Mouse (Mus musculus): ENCODE measurements around the gene 5730596B20Rik. TPM values are rescaled to one million over a fixed set of nuclear protein-coding genes. Genes with fewer than 3 reads are reported as not detected.
A peak's percentile ranks its signal among the peaks of the same experiment; 100 is the strongest.

The 5730596B20Rik gene
- polyA plus RNA-seq, 1 experiment: not detected

GRCm38 (mm10) chr6:52205638-52206621 is 28.6 kb downstream of the 5730596B20Rik start:
- TF ChIP-seq CTCF (IDR thresholded peaks at IDR 0.05; ENCODE audit: low read depth, low read length) (no peak), POLR2A (IDR thresholded peaks at IDR 0.05; ENCODE audit: insufficient read depth, low read length) (no peak), EP300 (IDR thresholded peaks at IDR 0.05; ENCODE audit: insufficient read depth, low read depth, low read length) (no peak)
- H3K36me3 ChIP-seq (ENCODE audit: control insufficient read depth, insufficient read depth, low read length, poor library complexity, severe bottlenecking): no peaks in the 10 kb centered on the region
- H3K4me1 ChIP-seq (ENCODE audit: control insufficient read depth, insufficient read depth, low read length): no peaks in the 10 kb centered on the region
- 0 out of 2 replicates have a peak overlapping the region, but pooled peaks have one; percentile 4 for H3K9ac ChIP-seq (ENCODE audit: low read depth, poor library complexity, severe bottlenecking)
- H3K9me3 ChIP-seq (replicated peaks; ENCODE audit: control insufficient read depth, insufficient read depth, low read length, poor library complexity, severe bottlenecking): no peaks in the 10 kb centered on the region
- peaks cover 38% of the 10 kb centered on the region for H3K27me3 ChIP-seq (ENCODE audit: control insufficient read depth, insufficient read depth, low read length, poor library complexity, severe bottlenecking)
- H3K27ac ChIP-seq (ENCODE audit: insufficient read depth, low read length): no peak overlapping the region
- H3K4me3 ChIP-seq (ENCODE audit: low read depth, low read length): peak overlapping the region; percentile 7; the same call in 1 of the 2 replicates

- Histone ChIP-seq H3K4me1 (ENCODE audit: control insufficient read depth, insufficient read depth, low read length) (no peaks in the 10 kb centered on the region), H3K36me3 (ENCODE audit: control insufficient read depth, insufficient read depth, low read length, poor library complexity, severe bottlenecking) (no peaks in the 10 kb centered on the region)
Observed at GRCm38 (mm10) chr6:52206882-52207683, 29.8 kb downstream of the 5730596B20Rik start.

GRCm38 (mm10) chr6:52207684-52207976 is 30.3 kb downstream of the 5730596B20Rik start:
- H3K27me3 ChIP-seq (ENCODE audit: control insufficient read depth, insufficient read depth, low read length, poor library complexity, severe bottlenecking): peaks cover 32% of the 10 kb centered on the region
- no peak overlapping the region for H3K9ac ChIP-seq (ENCODE audit: low read depth, poor library complexity, severe bottlenecking)
- no peak overlapping the region for H3K4me3 ChIP-seq (ENCODE audit: low read depth, low read length)

More at GRCm38 (mm10) chr6:52206882-52207683, 29.8 kb downstream of the 5730596B20Rik start:
- peaks cover 30% of the 10 kb centered on the region for H3K27me3 ChIP-seq (ENCODE audit: control insufficient read depth, insufficient read depth, low read length, poor library complexity, severe bottlenecking)
- H3K9ac ChIP-seq (ENCODE audit: low read depth, poor library complexity, severe bottlenecking): no peak overlapping the region
- no peaks in the 10 kb centered on the region for H3K9me3 ChIP-seq (replicated peaks; ENCODE audit: control insufficient read depth, insufficient read depth, low read length, poor library complexity, severe bottlenecking)
- H3K4me3 ChIP-seq (ENCODE audit: low read depth, low read length): no peak overlapping the region
- no peak overlapping the region for H3K27ac ChIP-seq (ENCODE audit: insufficient read depth, low read length)
- TF ChIP-seq POLR2A (IDR thresholded peaks at IDR 0.05; ENCODE audit: insufficient read depth, low read length) (no peak), CTCF (IDR thresholded peaks at IDR 0.05; ENCODE audit: low read depth, low read length) (no peak), EP300 (IDR thresholded peaks at IDR 0.05; ENCODE audit: insufficient read depth, low read depth, low read length) (no peak)

GRCm38 (mm10) chr6:52208072-52208867 is 31.0 kb downstream of the 5730596B20Rik start, which contains the start of gene Hoxa6:
Hoxa6 (minus strand) TSS chr6:52208722.
- Histone ChIP-seq H3K27me3 (ENCODE audit: control insufficient read depth, insufficient read depth, low read length, poor library complexity, severe bottlenecking) (peaks cover 34% of the 10 kb centered on the region), H3K27ac (ENCODE audit: insufficient read depth, low read length) (no peak within 1 kb of the TSS), H3K36me3 (ENCODE audit: control insufficient read depth, insufficient read depth, low read length, poor library complexity, severe bottlenecking) (no peaks in the 10 kb centered on the region), H3K4me3 (ENCODE audit: low read depth, low read length) (peak within 1 kb of the TSS; percentile 31), H3K4me1 (ENCODE audit: control insufficient read depth, insufficient read depth, low read length) (no peaks in the 10 kb centered on the region), H3K9me3 (replicated peaks; ENCODE audit: control insufficient read depth, insufficient read depth, low read length, poor library complexity, severe bottlenecking) (no peaks in the 10 kb centered on the region), H3K9ac (ENCODE audit: low read depth, poor library complexity, severe bottlenecking) (peak within 1 kb of the TSS; percentile 9)
- TF ChIP-seq CTCF (IDR thresholded peaks at IDR 0.05; ENCODE audit: low read depth, low read length) (no peak), EP300 (IDR thresholded peaks at IDR 0.05; ENCODE audit: insufficient read depth, low read depth, low read length) (no peak), POLR2A (IDR thresholded peaks at IDR 0.05; ENCODE audit: insufficient read depth, low read length) (no peak)

More at GRCm38 (mm10) chr6:52207684-52207976, 30.3 kb downstream of the 5730596B20Rik start:
- no peak for TF ChIP-seq CTCF (IDR thresholded peaks at IDR 0.05; ENCODE audit: low read depth, low read length)
- TF ChIP-seq POLR2A (IDR thresholded peaks at IDR 0.05; ENCODE audit: insufficient read depth, low read length): no peak
- no peak for TF ChIP-seq EP300 (IDR thresholded peaks at IDR 0.05; ENCODE audit: insufficient read depth, low read depth, low read length)
- H3K9me3 ChIP-seq (replicated peaks; ENCODE audit: control insufficient read depth, insufficient read depth, low read length, poor library complexity, severe bottlenecking): no peaks in the 10 kb centered on the region
- no peak overlapping the region for H3K27ac ChIP-seq (ENCODE audit: insufficient read depth, low read length)
- H3K36me3 ChIP-seq (ENCODE audit: control insufficient read depth, insufficient read depth, low read length, poor library complexity, severe bottlenecking): no peaks in the 10 kb centered on the region
- no peaks in the 10 kb centered on the region for H3K4me1 ChIP-seq (ENCODE audit: control insufficient read depth, insufficient read depth, low read length)

GRCm38 (mm10) chr6:52208868-52209684 is 31.8 kb downstream of the 5730596B20Rik start:
- Histone ChIP-seq H3K4me3 (ENCODE audit: low read depth, low read length) (peak overlapping the region; percentile 29), H3K9me3 (replicated peaks; ENCODE audit: control insufficient read depth, insufficient read depth, low read length, poor library complexity, severe bottlenecking) (no peaks in the 10 kb centered on the region), H3K36me3 (ENCODE audit: control insufficient read depth, insufficient read depth, low read length, poor library complexity, severe bottlenecking) (no peaks in the 10 kb centered on the region), H3K9ac (ENCODE audit: low read depth, poor library complexity, severe bottlenecking) (peak overlapping the region; percentile 9), H3K4me1 (ENCODE audit: control insufficient read depth, insufficient read depth, low read length) (no peaks in the 10 kb centered on the region), H3K27me3 (ENCODE audit: control insufficient read depth, insufficient read depth, low read length, poor library complexity, severe bottlenecking) (peaks cover 37% of the 10 kb centered on the region), H3K27ac (ENCODE audit: insufficient read depth, low read length) (no peak overlapping the region)
- no peak for TF ChIP-seq CTCF (IDR thresholded peaks at IDR 0.05; ENCODE audit: low read depth, low read length)
- no peak for TF ChIP-seq POLR2A (IDR thresholded peaks at IDR 0.05; ENCODE audit: insufficient read depth, low read length)
- no peak for TF ChIP-seq EP300 (IDR thresholded peaks at IDR 0.05; ENCODE audit: insufficient read depth, low read depth, low read length)

Data from ES-Bruce4 (cell line).